Mouse (Mus musculus) midbrain, postnatal 0 days (tissue): ENCODE measurements around the gene Armc10. TPM values are rescaled to one million over a fixed set of nuclear protein-coding genes. Genes with fewer than 3 reads are reported as not detected.

ENCODE experiments used
- ATAC-seq: fragments of 200-750 bp; cut with Nextera tagmentation; 2 replicates; pipeline ENCODE4 v1.8.0; 2017; ENCODE audit warnings: moderate number of reproducible peaks, mild to moderate bottlenecking, moderate TSS enrichment, moderate library complexity; ENCODE audit not compliant: low FRiP score
- DNase-seq: peaks from one replicate; pipeline ENCODE4 v3.0.0-alpha.2; 2015; ENCODE audit warnings: low spot score
- H3K27ac ChIP-seq: fragments of 300-500 bp; sonication (generic); 2 replicates; pipeline ENCODE4 v1.5.1; 2014; ENCODE audit warnings: low read depth, mild to moderate bottlenecking, low read length, mixed read lengths
- H3K27me3 ChIP-seq: fragments of 300-500 bp; sonication (generic); 2 replicates; pipeline ENCODE4 v1.6.1; 2014; ENCODE audit warnings: low read length, control low read depth, mixed read lengths; ENCODE audit not compliant: insufficient read depth
- H3K36me3 ChIP-seq: fragments of 300-500 bp; sonication (generic); 2 replicates; pipeline ENCODE4 v1.6.1; 2014; ENCODE audit warnings: low read length, control low read depth, mixed read lengths; ENCODE audit not compliant: insufficient read depth
- H3K4me1 ChIP-seq: fragments of 300-500 bp; sonication (generic); 2 replicates; pipeline ENCODE4 v1.6.1; 2014; ENCODE audit warnings: mild to moderate bottlenecking, control low read depth, antibody characterized with exemption, low read length, mixed read lengths; ENCODE audit not compliant: insufficient read depth
- H3K4me2 ChIP-seq: fragments of 300-500 bp; sonication (generic); 2 replicates; pipeline ENCODE4 v1.6.1; 2014; ENCODE audit warnings: low read depth, mild to moderate bottlenecking, low read length, mixed read lengths; ENCODE audit not compliant: poor library complexity, severe bottlenecking
- H3K4me3 ChIP-seq: fragments of 300-500 bp; sonication (generic); 2 replicates; pipeline ENCODE4 v1.5.1; 2014; ENCODE audit warnings: low read depth, mild to moderate bottlenecking, low read length, moderate library complexity
- H3K9ac ChIP-seq: fragments of 300-500 bp; sonication (generic); replicated peaks from 2 replicates; pipeline ENCODE4 v1.6.1; 2014; ENCODE audit warnings: mild to moderate bottlenecking, low read length, moderate library complexity, mixed read lengths; ENCODE audit not compliant: poor library complexity, severe bottlenecking
- H3K9me3 ChIP-seq: fragments of 300-500 bp; sonication (generic); 2 replicates; pipeline ENCODE4 v1.6.1; 2016; ENCODE audit warnings: low read length, control low read depth
- CTCF ChIP-seq: IDR thresholded peaks from 2 replicates; pipeline ENCODE4 v1.5.1; 2016; ENCODE audit warnings: antibody characterized with exemption, mild to moderate bottlenecking
- WGBS: fragments of 180-500 bp; shearing (Covaris S2); extraction: QIAGEN DNeasy Blood & Tissue Kit; methylation state at CpG from one replicate; pipeline ENCODE4 v1.1.7; 2014; 5-methylcytosine and 5-hydroxymethylcytosine counted together
- polyA plus RNA-seq: library from polyadenylated mRNA; unstranded; fragments of >200 nt; fragmentation: Nextera tagmentation; extraction: Ambion mirVana; gene quantifications from 2 replicates; pipeline ENCODE4 v1.2.1, GENCODE M21; 2015
- total RNA-seq: library from RNA; depleted of rRNA; stranded (reverse); fragments of >200 nt; gene quantifications from 2 replicates; pipeline ENCODE4 v1.2.3, GENCODE M21; 2014

The Armc10 gene
- total and polyA plus RNA-seq, 2 experiments from 2014 or later, result 39.1 to 86.4 TPM

GRCm38 (mm10) chr5:21663081-21663480 lies 17.5 kb downstream of the Armc10 start:
- no peak for ATAC-seq

GRCm38 (mm10) chr5:21667191-21668137 lies 21.9 kb downstream of the Armc10 start:
- no peaks in the 10 kb centered on the region; the same call in 1 of the 2 replicates for H3K36me3 ChIP-seq
- no peaks in the 10 kb centered on the region for H3K4me1 ChIP-seq
- H3K9ac ChIP-seq, result no peak overlapping the region
- no peak for DNase-seq
- no peaks in the 10 kb centered on the region for H3K9me3 ChIP-seq
- H3K4me3 ChIP-seq, result no peak overlapping the region
- ATAC-seq, result no peak
- 52% methylated on average over 8 of the region's 8 CpGs for WGBS
- H3K27ac ChIP-seq, result no peak overlapping the region
- no peaks in the 10 kb centered on the region for H3K27me3 ChIP-seq
- no peak overlapping the region for H3K4me2 ChIP-seq
- TF ChIP-seq CTCF, result no peak

More at GRCm38 (mm10) chr5:21663081-21663480, 17.5 kb downstream of the Armc10 start:
- TF ChIP-seq CTCF, result no peak
- 93% methylated on average over 11 of the region's 11 CpGs for WGBS
- Histone ChIP-seq H3K27me3 (no peaks in the 10 kb centered on the region), H3K36me3 (peaks cover 8% of the 10 kb centered on the region; the same call in 1 of the 2 replicates), H3K27ac (no peak overlapping the region), H3K9me3 (no peaks in the 10 kb centered on the region), H3K9ac (no peak overlapping the region), H3K4me2 (no peak overlapping the region), H3K4me1 (no peaks in the 10 kb centered on the region), H3K4me3 (no peak overlapping the region)
- DNase-seq, result no peak

- no peak for TF ChIP-seq CTCF
- Histone ChIP-seq H3K27me3 (no peaks in the 10 kb centered on the region), H3K36me3 (peaks cover 1% of the 10 kb centered on the region; the same call in 1 of the 2 replicates), H3K4me1 (no peaks in the 10 kb centered on the region), H3K4me3 (no peak overlapping the region), H3K4me2 (no peak overlapping the region), H3K9me3 (no peaks in the 10 kb centered on the region), H3K9ac (no peak overlapping the region), H3K27ac (no peak overlapping the region)
- DNase-seq, result no peak
- no peak for ATAC-seq
- 95% methylated on average over 2 of the region's 2 CpGs for WGBS
Measured at GRCm38 (mm10) chr5:21669307-21669706, 23.7 kb downstream of the Armc10 start.

- H3K27ac ChIP-seq, result no peak overlapping the region
- peak; percentile 27 for DNase-seq
- H3K4me3 ChIP-seq, result no peak overlapping the region
- TF ChIP-seq CTCF, result no peak
- no peak overlapping the region for H3K9ac ChIP-seq
- H3K36me3 ChIP-seq, result peaks cover 9% of the 10 kb centered on the region
- no peaks in the 10 kb centered on the region for H3K27me3 ChIP-seq
- no peak for ATAC-seq
- H3K9me3 ChIP-seq, result no peaks in the 10 kb centered on the region
- no peaks in the 10 kb centered on the region for H3K4me1 ChIP-seq
- no peak overlapping the region for H3K4me2 ChIP-seq
- 59% methylated on average over 23 of the region's 23 CpGs for WGBS
Measured at GRCm38 (mm10) chr5:21672812-21673635, 27.4 kb downstream of the Armc10 start.

GRCm38 (mm10) chr5:21673742-21674141 lies 28.1 kb downstream of the Armc10 start:
- no peak for DNase-seq
- ATAC-seq, result no peak
- no peak for TF ChIP-seq CTCF
- WGBS, result 83% methylated on average over 9 of the region's 9 CpGs
- H3K4me1 ChIP-seq, result no peaks in the 10 kb centered on the region
- no peak overlapping the region for H3K4me2 ChIP-seq
- H3K9ac ChIP-seq, result no peak overlapping the region
- no peaks in the 10 kb centered on the region for H3K27me3 ChIP-seq
- H3K36me3 ChIP-seq, result peaks cover 9% of the 10 kb centered on the region
- no peaks in the 10 kb centered on the region for H3K9me3 ChIP-seq
- H3K27ac ChIP-seq, result no peak overlapping the region
- no peak overlapping the region for H3K4me3 ChIP-seq
